Mouse (Mus musculus): ENCODE results near the gene Zbtb32. TPM values are rescaled to one million over a fixed set of nuclear protein-coding genes. Genes with fewer than 3 reads are reported as not detected.

Zbtb32 gene
- total RNA-seq, 2 experiments from 2014 or later: not detected

DNA sequence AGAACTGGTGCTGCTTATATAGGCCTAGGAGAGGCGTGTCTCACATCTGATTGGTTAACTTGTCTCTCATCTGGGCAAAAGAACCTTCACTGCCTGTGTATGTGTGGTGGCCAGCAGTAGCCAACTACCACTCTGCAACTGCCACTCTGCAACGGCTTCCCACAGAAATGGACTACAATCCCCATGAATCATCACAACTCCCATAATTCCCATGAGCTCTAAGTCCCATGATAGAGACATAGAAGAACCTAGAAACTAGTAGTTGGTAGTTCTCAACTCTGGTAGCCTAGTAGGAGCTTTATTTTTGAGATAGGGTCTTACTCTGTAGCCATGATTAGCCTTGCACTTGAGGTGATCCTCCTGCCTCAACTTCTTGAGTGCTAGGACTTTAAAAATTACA lies 48.8 kb downstream of the Zbtb32 start:
- DNase-seq (ENCODE audit: low spot score in 2 of 2): no peak

DNA sequence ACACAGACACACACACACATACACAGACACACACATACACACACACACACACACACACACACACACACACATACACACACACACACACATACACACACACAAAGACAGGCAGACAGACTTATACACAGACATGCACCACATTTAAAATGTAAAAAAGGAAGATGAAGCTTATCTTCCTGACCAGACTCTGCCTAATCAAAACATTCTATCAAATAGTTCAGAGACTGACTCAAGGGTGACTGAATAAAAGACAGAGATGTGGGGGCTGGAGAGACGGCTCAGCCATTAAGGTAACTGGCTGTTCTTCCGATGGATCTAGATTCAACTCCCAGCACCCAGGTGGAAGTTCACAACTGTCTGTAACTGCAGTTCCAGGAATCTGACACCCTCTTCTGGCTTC lies 54.4 kb downstream of the Zbtb32 start:
- no peak for DNase-seq (ENCODE audit: low spot score in 2 of 2)

- DNase-seq (ENCODE audit: low spot score in 2 of 2): no peak
These were observed 58.1 kb downstream of the Zbtb32 start for GRCm38 (mm10) chr7:30540572-30540971.

Small RNA genes within 50 kb of the gene (microRNA-seq; reads per million reads assigned to microRNA genes)
- gene Gm38670: 0.23 to 0.28 reads per million in 2 experiments
- gene Mir3569: 0.23 to 2.0 reads per million in 2 experiments

Other genes starting within 250 kb of the Zbtb32 start
- 10 to 100 TPM; 32.5 to 35.5 TPM for gene Lrfn3, start 236.1 kb downstream of the Zbtb32 start, total RNA-seq (2021)
- gene Tyrobp, start 185.1 kb downstream of the Zbtb32 start, total RNA-seq (2021): 10 to 100 TPM; 26.7 to 30.1 TPM
- gene Hcst, start 179.1 kb downstream of the Zbtb32 start, total RNA-seq (2021): not detected
- gene Nfkbid, start 177.2 kb downstream of the Zbtb32 start, total RNA-seq (2021): 1 to 10 TPM; 3.7 to 3.8 TPM
- 100 to 1,000 TPM; 981 to 987 TPM for gene Aplp1, start 153.4 kb downstream of the Zbtb32 start, total RNA-seq (2021)
- 10 to 100 TPM in 1 of 2 experiments, 1 to 10 TPM in 1; 8.5 to 15.5 TPM for gene Kirrel2, start 141.2 kb downstream of the Zbtb32 start, total RNA-seq (2021)
- 1 to 10 TPM; 1.2 to 1.3 TPM for gene Nphs1, start 140.6 kb downstream of the Zbtb32 start, total RNA-seq (2021)
- not detected for gene Prodh2, start 105.3 kb downstream of the Zbtb32 start, total RNA-seq (2021)
- 100 to 1,000 TPM; 160 to 163 TPM for gene Arhgap33, start 63.8 kb downstream of the Zbtb32 start, total RNA-seq (2021)
- 1 to 10 TPM; 6.2 to 6.6 TPM for gene Hspb6, start 46.7 kb downstream of the Zbtb32 start, total RNA-seq (2021)
- 1 to 10 TPM; 4.9 to 5.9 TPM for gene Proser3, start 46.6 kb downstream of the Zbtb32 start, total RNA-seq (2021)
- gene Lin37, start 39.1 kb downstream of the Zbtb32 start, total RNA-seq (2021): 10 to 100 TPM; 34.1 to 43.4 TPM
- gene U2af1l4, start 35.6 kb downstream of the Zbtb32 start, total RNA-seq (2021): 10 to 100 TPM; 57.4 to 62.5 TPM
- 1 to 10 TPM; 4.7 to 5.3 TPM for gene Gm49396, start 35.6 kb downstream of the Zbtb32 start, total RNA-seq (2021)
- 10 to 100 TPM; 77.0 to 84.1 TPM for gene Psenen, start 35.3 kb downstream of the Zbtb32 start, total RNA-seq (2021)
- gene Igflr1, start 33.5 kb downstream of the Zbtb32 start, total RNA-seq (2021): 1 to 10 TPM; 2.1 to 3.7 TPM
- 10 to 100 TPM; 46.1 to 54.4 TPM for gene Kmt2b, start 10.2 kb downstream of the Zbtb32 start, total RNA-seq (2021)
- gene Upk1a, start 13.9 kb upstream of the Zbtb32 start, total RNA-seq (2021): under 1 TPM in 1 of 2 experiments, not detected in 1; 0.52 TPM
- gene Cox6b1, start 27.2 kb upstream of the Zbtb32 start, total RNA-seq (2021): 100 to 1,000 TPM; 793 to 817 TPM
- gene Etv2, start 36.9 kb upstream of the Zbtb32 start, total RNA-seq (2021): not detected
- gene Rbm42, start 51.4 kb upstream of the Zbtb32 start, total RNA-seq (2021): 10 to 100 TPM; 70.4 to 75.5 TPM
- gene Haus5, start 66.1 kb upstream of the Zbtb32 start, total RNA-seq (2021): 1 to 10 TPM; 4.5 to 5.0 TPM
- not detected for gene Pmis2, start 72.7 kb upstream of the Zbtb32 start, total RNA-seq (2021)
- not detected for gene 2200002J24Rik, start 100.0 kb upstream of the Zbtb32 start, total RNA-seq (2021)
- gene Atp4a, start 113.3 kb upstream of the Zbtb32 start, total RNA-seq (2021): 1 to 10 TPM in 1 of 2 experiments, under 1 TPM in 1; 0.79 to 1.4 TPM
- gene Tmem147, start 130.6 kb upstream of the Zbtb32 start, total RNA-seq (2021): 100 to 1,000 TPM; 127 to 143 TPM
- gene Gapdhs, start 144.8 kb upstream of the Zbtb32 start, total RNA-seq (2021): not detected
- gene Sbsn, start 152.6 kb upstream of the Zbtb32 start, total RNA-seq (2021): 10 to 100 TPM in 1 of 2 experiments, 1 to 10 TPM in 1; 6.8 to 10.7 TPM
- 1 to 10 TPM; 1.3 to 2.2 TPM for gene Dmkn, start 164.8 kb upstream of the Zbtb32 start, total RNA-seq (2021)
- gene Krtdap, start 189.0 kb upstream of the Zbtb32 start, total RNA-seq (2021): not detected
- not detected for gene Ffar2, start 224.9 kb upstream of the Zbtb32 start, total RNA-seq (2021)

Data from layer of hippocampus, postnatal 14 days (tissue).